Mouse (Mus musculus): ENCODE measurements at regions not wholly inside any gene's neighbourhood (a gene's known extent, or its start where the extent isn't known, plus 50 kb on each side); places are given as distances from the start of the nearest gene placed in this dataset.

DNA sequence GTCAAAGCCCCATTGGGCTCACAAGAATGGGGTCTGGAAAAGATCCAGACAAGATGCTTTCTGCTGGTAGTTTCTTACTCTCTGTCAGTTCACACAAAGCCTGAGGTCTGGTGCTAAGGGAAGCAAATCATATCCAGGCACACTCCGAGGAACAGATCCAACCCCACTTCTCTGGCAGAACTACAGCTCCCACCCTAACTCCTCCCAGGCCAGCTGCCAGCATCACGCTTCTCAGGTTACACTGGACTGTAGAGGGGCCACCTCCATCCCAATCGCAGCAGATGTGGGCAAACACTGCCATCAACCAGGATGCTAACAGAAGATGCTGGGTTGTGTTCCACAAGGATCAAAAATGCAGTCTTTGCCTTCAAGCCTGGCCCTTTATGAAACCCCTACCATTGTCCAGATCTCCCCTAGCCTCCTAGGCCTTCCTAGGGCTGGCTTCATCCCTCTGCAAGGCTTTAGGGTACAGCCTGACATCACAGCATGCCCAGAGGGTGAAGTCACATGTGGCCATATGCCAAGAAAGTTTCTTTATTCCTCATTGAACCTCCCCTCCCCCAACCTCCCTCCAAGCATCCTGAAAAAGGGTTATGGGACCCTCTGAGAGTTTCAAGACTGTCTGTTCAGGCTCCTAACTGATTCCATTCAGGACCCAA, 99.6 kb upstream of the 2610301B20Rik start:
- no peak for DNase-seq

DNA sequence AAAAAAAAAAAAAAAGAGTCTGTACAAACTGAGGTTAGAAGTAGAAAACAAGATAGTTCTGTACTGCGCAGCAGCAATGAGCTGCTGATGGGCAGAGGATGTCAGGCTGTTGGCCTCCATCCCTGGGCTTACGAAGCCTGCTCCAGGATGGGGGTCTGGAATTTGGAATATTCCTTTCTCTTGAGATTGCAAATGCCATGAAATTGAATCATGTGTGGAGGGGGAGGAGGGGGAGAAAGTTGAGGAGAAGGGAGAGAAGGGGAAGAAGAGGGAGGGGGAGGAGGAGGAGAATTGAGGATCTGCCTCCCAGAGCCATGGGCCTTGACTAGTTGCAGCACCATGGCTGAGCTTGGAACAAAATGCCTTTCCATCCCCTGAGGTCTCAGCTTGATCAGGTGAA, 87.6 kb upstream of the 2610301B20Rik start:
- no peak for DNase-seq

DNA sequence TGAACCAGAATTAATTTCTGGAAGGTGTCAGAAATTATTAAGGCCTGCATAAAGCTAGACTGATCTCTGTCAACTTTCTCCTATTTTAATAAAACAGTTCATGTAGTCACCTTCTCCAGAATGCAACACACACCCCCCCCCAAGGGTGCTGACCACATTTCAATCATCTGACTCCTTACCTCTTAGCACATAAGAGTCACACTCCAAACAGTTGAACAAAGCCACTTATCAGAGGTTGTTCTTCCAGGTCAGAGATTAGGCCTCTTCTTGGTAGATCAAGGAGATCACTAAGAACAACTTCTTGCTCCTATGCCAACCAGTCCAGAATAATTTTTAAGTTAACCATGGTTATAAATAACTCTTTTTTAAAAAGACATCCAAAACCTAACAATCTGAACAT, 86.0 kb upstream of the 2610301B20Rik start:
- no peak for DNase-seq

DNA sequence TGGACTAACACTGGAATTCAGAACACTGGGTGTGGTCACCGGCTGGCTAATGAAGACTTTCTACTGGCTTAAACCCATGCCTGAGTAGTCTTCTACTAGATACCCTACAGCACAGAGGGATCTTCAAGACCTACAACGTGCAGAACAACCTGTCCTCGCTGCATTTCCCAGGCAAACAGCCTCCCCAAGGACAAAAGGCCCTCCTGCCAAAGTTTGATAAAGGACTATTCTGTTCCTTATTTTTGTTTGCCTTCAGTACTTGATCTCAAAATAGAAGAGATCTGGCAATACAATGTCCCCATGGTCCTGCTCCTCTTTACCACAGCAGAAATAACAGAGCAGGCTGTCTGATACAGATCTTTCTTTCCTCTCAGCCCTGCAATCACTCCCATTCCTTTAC, 85.2 kb upstream of the 2610301B20Rik start:
- no peak for DNase-seq

DNA sequence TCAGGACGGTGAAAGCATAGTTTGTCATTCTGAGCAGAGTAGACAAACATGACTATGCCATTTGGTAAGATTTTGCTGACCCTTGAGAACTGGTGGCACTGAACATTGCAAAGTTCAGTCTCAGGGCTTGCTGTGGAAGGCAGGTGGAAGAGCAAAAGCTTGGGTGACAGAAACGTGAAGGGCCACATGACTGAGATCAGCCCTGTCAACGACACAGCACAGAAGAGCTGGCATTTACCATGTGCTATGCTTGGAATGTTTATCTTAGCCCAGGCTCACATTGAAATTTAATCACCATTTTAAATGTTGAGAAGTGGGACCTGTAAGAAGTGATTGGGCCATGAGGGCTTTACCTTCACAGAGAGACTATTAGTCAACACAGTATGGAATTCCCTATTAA, 81.7 kb upstream of the 2610301B20Rik start:
- no peak for DNase-seq

DNA sequence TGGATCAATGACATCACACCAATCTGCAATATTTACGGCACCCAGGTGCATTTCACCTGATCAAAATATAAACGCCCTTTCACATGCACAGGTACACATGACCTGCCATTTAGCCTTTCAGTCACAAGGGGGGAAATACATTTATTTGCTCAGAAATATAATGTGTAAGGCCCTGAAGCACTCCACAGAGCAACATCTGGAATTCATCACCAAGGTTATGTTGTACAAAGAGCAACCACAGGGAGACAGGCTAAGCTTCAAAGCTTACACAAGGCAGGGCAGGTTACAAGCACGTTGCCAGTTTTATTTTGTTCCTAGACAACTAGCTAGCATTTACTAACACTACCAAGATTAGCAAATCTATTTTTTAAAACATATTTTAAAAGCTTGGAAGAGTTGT, 79.8 kb upstream of the 2610301B20Rik start:
- no peak for DNase-seq

DNA sequence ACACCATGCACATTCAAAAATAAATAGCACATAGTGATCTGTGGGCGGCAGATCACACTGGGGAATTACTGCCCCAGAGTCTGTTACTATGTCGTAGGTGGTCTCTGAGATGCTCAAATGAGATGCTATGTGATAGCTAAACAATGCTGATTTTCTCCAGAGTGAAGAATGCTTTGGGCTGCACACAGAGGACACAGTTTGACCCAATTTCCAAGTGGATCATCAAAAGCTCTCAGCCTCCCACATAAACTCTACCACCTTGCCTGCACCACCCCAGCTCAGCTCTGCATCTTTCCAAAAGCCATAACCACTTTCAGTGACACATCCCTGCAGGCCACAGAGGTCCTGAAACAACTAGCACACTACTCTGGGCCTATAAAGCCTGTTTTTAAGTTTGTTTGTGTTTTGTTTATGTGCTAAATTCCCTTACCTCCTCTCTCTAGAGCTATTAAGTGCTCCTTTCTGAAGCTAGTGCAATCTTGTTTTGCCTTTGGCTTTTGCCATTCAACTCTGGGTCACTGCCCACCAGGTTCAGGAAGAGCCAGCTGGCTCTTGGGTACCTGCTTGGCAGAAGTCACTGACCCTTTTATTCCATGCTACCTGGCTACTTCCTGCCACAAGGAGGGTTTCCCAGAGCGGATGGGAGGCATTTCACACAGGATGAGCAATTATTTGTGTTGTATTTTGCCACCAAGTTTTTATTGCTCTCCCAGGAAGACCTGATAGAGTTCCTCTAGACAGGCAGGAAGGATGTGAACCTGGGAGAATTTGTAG, 73.3 kb upstream of the 2610301B20Rik start:
- no peak for DNase-seq

DNA sequence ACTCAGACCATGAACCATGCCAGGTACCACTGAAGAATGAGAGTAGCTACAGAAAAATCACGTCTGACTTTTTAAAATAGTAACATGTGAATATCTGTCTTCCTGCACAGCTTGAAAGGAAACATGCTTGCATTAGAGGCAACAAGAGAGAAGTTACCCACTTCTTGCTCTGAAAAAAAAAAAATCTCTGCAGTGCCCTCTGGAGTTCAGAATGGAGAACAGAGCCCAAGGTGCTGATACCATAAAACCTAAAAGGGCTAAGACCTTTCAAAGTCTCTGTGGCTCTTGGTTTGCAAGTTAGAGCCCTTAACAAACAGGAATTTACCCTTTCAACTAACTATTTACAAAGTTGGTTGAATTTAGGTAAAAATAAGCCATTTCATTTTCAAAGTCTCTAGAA, 69.6 kb upstream of the 2610301B20Rik start:
- no peak for DNase-seq

DNA sequence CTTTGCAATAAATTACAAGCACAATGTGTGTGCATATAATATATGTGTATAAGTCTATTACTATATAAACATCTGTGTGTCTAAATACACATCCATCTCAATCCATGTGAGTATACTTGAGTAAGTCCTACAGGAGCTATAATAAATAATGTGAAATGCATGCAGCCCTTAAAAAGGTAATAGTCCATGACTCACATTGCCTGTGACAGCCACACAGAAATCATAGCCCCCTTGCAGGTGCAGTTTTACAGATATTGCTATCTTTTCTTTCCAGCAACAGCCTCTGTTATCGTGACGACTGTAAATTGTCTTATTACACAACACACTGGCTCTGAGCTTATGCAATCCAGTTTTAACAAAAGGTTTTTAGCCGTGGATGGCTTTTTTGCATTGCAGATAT, 67.0 kb upstream of the 2610301B20Rik start:
- DNase-seq: no peak

DNA sequence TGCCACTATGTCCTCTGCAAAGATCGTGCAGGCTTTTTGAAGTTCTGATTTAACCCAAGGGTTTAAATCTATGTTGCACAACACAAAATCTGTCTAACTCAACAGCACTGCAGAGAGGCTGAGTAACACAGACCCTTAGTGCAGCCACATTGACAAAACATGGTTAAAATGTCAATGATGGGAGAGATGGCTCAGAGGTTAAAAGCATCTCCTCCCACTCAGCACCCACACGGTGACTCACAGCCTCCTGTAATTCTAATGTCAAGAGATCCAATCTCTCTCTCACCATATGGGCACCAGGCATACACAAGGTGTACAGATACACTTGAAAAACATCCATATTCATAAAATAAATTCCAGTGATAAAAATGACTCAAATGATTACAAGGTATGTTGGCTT, 61.4 kb upstream of the 2610301B20Rik start:
- DNase-seq: no peak
